Mouse (Mus musculus) embryonic fibroblast, embryonic 13.5 days (primary cell): ENCODE results near the gene Sipa1.

ENCODE experiments used
- CTCF ChIP-seq: IDR thresholded peaks from 2 replicates; pipeline ENCODE4 v1.5.1; 2011; ENCODE audit warnings: mild to moderate bottlenecking, control low read depth, low read length, moderate library complexity, borderline replicate concordance; ENCODE audit not compliant: insufficient read depth
- POLR2A ChIP-seq: IDR thresholded peaks from 2 replicates; pipeline ENCODE4 v1.6.1; 2011; ENCODE audit warnings: low read depth, mild to moderate bottlenecking, control low read depth, low read length, moderate library complexity

DNA sequence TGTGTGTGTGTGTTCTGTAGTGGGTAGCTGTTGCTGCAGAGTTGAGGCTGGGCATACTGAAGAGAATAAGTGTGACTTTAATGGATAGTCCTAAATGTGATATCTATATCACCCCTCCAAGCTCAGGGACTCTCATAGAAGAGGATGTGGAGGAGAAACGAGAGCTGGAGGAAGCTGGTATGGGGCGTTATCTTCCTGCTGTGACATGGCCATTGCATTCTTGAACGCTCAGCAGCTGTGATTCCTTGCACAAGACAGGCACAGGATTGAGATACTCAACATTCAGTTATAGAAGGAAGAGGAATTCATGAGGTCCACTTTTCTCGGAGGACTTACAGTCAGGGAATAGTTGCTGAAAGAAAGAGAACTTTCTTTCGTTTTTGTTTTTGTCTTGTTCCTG is 41.6 kb downstream of the Sipa1 start:
- TF ChIP-seq POLR2A: no peak
- no peak for TF ChIP-seq CTCF
